Mouse (Mus musculus) kidney, adult 18-20 months (tissue): ENCODE data around the gene Rora.
A peak's percentile ranks its signal among the peaks of the same experiment; 100 is the strongest.
"Not testable (repeated sequence)": the region's sequence is repeated elsewhere in the genome, so short reads cannot be mapped to it uniquely, and the experiment has no call there.

ENCODE experiments used
- DNase-seq: peaks from one replicate; pipeline ENCODE4 v3.0.0; 2021

The Rora gene

DNA sequence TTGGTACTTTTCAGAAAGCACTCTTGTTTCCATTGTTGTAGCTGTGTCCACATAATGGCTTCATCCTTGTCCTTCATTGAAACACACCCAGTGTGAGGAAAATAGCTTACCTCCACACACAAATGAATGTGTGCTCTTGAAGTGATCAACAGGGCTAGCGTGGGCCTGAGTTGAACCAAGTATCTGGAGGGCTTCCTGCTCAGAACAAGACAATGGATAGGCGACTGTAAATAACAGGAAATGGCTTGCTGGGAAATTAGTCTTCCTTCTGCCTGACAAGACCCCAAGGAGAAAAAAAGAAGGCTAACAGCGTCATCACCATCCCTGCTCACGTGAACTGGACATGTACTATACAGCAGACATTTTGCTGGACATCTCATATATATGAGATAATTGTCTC lies 374.6 kb downstream of the Rora start:
- DNase-seq = no peak

DNA sequence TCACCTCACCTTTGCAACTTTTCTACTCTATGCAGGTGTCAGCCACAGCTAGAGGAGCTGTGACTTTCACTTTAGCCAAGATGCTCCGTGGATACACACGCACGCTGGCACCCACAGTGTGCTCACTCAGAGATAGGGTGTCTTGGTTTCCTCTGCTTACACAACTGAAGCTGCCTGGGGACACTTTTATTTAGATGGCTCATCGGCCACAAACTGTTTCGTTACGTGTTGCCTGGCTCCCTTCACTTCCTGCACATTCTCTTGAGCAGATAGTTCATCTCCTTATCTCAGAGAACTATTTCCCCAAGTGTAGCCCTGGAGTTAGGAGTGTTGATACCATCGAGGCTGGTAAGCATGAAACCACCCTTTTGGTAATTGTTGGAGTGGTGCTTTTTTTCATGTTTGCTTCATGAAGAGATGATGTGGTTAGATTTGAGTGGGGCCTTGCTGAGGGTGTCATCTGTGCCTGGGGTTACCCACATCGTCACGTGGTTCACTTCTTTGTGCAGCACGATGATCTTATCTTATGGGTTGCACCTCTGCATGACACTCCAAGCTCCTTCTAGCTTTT lies 380.8 kb downstream of the Rora start:
- no peak for DNase-seq

GRCm38 (mm10) chr9:69035456-69035855 lies 381.9 kb downstream of the Rora start:
- DNase-seq = no peak

GRCm38 (mm10) chr9:69036296-69036695 lies 382.7 kb downstream of the Rora start:
- no peak for DNase-seq

DNA sequence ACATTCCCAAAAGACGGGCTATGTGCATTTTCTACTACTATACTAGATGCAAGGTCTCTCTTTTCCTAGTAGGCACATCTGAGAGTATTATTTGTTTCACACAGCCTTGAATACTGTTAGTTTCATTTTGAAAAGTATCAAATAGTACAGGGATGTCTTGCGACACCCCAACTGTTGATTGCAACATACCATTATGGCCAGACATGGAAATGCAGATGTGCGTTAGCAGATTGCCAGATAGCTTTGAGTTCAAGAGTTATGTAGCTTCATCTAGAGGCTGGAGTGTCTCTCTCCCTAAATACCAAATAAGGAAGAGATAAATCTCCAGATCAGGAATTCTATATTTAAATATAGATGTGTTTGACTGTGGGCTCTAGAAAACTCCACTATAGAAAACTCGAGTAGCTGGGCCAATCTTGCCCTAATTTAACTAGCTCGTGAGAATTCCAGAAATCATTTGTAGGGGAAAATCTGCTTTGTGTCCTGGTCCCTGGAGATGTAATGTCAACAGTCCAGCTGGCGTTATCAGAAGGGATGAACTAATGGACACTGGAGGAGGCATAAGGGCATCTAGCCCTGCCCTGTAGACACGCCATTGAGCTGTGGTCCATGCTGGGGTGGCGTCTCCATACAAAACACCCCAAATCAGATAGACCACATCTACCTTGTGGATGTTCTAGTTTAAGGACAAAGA lies 390.5 kb downstream of the Rora start:
- DNase-seq = no peak

- DNase-seq = no peak
These were observed 391.1 kb downstream of the Rora start for GRCm38 (mm10) chr9:69044614-69045133.

DNA sequence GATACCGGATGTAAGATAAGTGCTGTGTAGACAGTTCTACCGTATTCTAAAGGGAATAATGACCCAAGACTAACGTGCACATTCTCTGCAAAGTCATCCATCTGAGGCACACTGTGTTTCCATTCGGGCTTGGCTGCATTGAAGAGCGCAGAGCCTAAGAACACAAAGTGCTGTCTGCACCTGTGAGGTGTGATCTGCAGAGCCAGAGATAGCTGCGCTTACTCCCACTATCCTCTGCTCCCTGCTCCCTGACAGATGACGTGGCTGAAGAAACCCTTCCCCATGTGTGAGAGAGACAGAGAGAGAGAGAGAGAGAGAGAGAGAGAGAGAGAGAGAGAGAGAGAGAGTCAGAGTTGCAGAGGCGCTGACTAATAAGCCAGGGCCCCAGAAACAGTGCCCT lies 392.3 kb downstream of the Rora start:
- DNase-seq = no peak

DNA sequence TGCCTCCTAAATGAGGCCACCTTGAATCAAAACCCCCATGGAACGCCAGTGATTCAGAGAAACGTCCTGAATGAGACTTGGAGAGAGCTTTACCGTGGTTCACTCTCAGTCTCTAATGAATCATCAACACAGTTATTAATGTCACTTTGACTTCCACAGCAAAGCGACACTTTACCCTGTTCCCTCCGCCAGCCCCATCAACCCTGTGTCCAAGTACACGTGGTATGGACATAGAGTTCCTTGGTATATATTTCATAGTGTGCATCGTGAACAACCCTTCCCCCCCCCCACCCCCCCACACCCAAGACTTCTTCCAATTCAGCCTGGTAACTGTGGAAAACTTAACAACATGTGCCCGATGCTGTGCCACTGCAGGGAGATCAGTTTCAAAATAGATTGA lies 397.3 kb downstream of the Rora start:
- no peak for DNase-seq

DNA sequence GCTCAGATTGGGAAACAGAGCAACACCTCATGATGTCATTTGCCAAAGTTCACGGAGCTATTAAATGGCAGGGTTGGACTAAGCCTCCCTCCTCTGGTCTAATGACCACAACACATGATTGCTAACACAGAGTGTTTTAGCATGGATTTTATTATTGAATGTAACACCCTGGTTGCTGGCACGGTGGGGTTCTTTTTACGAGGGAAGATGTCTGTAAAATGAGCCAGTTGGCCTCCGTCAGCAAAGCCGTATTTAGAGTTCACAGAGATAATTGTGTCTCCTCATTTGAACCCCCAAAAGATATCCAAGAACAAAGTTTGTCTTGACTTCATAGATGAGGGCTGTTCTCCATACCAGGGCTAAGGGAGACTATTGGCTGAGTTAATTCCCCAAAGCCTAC lies 398.3 kb downstream of the Rora start:
- no peak for DNase-seq

DNA sequence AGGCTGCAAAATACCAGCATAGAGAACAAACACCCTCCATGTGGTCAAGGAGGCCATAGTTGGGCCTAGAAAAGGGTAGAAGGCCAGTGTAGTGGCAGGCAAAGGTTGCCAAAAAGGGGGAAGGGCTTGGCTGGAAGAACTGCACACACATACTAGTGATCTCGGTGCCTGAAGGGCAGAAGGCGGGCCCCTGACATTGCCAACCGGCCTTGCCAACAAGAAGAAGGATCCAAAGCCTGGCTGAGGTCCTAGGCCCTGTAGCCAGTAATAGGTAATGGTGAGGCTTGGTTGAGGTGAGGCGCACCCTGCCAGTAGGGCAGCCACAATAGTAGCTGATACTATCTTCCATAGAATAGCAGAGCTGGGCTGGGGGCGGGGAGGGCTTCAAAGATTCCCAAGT lies 401.7 kb downstream of the Rora start:
- peak; percentile 31 for DNase-seq

GRCm38 (mm10) chr9:69071203-69071867 lies 417.7 kb downstream of the Rora start:
- no peak for DNase-seq

DNA sequence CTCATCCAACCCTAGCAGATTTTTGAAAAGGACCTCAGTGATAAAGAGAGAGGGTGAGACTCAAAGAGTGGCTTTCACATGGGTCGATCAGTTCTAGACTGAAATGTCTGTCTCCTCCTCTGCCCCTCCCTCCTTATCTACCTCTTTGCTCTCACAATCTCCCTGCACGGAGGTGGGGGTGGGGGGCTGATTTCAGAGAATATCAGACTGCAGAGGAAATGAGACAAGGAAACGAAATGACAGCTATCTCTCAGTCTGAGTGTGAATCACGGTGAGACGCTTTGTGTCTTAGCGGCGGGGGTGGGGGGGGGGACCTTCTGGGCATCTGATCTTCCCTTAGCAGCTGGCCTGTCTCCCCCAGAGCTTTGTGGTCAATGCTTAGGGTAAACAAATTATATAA lies 419.7 kb downstream of the Rora start:
- no peak for DNase-seq

GRCm38 (mm10) chr9:69084086-69084719 lies 430.6 kb downstream of the Rora start:
- no peak for DNase-seq

- peak; percentile 70 for DNase-seq
These were observed 431.4 kb downstream of the Rora start for GRCm38 (mm10) chr9:69084720-69085661.

DNA sequence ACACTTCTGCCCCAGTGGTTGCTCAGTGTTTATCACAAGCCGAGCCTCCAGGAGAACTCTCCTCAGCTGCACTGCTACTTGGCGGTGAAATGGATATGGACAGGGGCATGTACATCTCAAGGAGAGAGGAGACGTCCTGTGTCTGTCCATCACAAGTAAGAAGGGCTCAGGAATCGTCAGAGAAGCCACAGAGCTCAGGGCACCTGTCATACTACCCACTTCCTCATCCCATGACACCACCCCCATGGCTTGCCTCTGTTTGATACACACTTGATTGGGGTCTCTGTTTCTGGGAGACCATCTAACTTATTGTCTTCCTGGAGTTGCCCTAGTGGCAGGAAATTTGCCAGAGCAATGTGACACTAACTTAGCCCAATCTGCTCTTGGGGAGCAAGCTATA lies 433.3 kb downstream of the Rora start:
- no peak for DNase-seq

DNA sequence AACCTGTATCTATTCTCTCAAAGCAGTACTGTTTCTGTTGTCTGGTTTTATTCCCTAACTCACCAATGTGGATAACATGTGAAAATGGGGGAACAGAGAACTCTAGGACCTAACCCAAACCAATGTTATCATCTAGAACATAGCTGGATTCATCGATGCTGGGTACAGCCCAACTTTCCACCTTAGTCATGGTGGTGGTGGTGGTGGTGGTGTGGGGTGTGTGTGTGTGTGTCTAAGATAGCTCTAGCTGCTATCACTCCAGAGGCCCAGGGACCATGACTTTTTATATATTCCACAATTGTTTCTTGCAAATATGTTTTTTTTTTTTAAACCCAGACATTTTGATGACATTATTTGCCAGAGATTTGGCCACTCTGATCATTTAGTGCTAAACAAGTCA lies 433.7 kb downstream of the Rora start:
- no peak for DNase-seq

DNA sequence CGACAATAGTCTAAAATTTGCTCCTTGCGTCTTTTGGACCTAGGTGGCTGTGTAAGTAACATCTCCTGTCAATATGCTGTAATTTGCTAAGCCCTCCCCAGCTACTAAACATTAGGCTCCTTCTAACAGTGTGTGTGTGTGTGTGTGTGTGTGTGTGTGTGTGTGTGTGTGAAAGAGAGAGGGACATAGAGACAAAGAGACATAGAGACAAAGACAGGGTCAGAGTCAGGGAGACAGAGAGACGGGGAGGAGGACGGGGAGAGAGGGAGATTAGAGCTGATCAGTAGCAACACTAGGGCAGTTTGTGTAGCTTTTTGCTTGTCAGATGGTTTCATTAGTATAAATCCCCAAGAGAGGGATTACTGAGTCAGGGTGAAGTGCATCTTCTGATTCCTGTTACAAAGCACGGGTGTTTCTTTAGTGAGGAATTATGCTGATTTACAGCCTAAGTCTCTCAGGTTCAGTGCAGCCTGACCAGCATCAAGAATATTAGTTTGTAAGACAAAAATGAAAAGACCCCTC lies 437.2 kb downstream of the Rora start:
- DNase-seq = no peak

DNA sequence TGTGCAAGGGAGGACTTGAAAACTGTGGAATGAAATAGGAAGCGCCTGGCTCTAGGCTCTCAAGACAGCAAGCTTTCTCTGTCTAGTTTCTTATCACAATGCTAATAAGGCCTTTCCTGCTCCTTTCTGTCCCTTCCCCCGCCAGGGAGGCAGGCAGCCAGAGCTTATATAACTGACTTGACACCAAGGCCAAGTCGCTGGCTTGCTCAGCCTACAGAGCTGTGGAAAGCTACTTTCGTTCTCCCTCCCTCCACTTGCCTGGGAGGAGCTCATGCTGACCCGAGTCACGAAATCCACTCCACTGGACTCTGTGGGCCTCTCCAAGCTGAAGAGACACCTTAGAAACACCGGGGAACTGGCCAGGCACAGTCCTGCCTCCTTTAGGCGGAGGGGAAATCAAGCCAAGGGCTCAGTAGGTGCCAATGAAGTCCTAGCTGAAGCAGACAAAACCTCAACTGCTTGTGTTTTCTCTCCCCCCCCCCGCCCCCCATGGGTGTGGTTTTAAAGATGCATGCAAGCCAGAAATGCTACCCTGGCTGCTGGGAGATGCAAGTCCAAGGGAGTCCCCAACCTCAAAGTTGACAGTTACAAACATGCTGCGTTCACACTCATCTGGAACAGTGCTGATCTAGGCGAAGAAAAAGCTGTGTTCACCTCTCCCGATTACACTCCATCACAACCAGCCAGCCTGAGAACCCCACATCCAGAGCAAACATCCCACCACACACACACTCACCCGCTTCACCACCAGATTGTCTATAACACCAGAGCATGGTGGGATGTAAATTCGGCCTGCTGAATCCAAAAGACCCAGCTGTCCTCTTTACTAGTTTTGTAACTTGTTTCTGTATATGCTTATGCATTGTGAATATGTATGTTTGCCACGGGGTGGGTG lies 438.8 kb downstream of the Rora start:
- DNase-seq = peak; percentile 87

- DNase-seq = not testable (repeated sequence)
These were observed 446.7 kb downstream of the Rora start for GRCm38 (mm10) chr9:69100153-69100756.

GRCm38 (mm10) chr9:69104321-69104720 lies 450.7 kb downstream of the Rora start:
- no peak for DNase-seq
